Mouse (Mus musculus) ZHBTc4 (cell line): ENCODE data around the gene Spata2.

ENCODE experiments used
- DNase-seq: peaks from one replicate; pipeline ENCODE4 v3.0.0-alpha.2; 2011; ENCODE audit warnings: low read depth, low spot score

Gene Spata2

DNA sequence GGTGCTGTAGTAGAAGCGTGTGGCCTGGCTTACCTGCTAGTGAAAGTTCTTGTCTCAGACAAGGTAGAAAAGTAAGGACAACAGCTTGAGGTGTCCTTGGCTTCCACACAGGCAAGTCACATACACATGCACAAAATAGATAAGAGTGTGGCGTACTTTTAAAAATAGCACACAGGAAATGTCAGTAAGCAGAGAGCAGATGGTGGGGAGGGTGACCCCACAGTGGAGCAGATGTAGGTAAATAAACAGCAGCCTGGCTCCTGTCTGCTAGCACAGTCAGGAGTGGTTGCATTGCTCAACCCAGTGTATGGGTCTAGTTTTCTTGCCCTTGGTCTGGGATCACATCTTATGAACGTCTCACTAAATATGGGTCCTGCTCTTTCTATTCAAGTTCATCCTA, 17.8 kb upstream of the Spata2 start:
- DNase-seq: no peak

DNA sequence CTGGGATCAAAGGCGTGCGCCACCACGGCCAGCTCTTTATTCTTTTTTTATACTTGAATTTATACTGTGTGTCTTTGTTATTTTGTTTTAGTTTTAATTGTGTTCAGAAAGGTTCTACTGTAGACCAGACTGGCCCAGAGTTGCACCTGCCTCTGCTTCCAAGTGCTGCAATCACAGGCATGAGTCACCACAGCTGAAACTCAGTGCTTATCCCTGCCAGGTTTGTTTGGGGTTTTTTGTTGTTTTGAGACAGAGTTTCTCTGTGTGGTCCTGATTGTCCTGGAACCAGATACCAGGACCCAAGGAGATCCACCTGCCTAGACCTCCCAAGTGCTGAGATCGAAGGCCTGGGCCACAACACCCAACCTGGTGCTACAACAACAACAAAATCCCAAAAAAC, 15.9 kb upstream of the Spata2 start:
- no peak for DNase-seq

DNA sequence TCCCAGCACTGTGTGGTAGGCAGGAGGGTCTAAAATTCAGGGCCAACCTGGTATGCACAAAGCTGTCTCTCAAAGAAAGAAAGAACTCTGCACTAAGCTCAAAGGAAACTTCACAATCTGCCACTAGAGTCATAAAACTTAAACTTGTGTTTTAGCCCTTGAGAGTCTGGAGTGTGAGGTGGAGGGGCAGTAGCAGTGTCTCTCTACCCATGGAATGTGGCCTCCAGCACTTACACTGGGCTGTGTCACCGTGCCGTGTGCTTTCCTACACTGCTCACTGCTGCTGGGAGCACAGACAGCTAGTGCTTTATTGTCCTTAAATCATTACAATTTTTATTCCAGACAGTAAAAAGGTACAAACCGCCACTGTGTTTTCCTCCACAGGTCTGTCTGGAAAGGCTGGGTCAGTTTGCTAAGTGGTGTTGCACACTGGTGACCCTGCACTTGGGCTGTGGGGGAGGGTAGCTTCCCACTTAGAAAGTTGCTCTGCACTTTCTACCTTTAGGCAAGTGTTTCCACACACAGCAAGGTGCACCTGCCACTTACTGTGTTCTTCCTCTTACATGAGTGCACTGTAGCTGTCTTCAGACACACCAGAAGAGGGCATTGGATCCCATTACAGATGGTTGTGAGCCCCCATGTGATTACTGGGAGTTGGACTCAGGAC, 15.2 kb upstream of the Spata2 start:
- DNase-seq: no peak

DNA sequence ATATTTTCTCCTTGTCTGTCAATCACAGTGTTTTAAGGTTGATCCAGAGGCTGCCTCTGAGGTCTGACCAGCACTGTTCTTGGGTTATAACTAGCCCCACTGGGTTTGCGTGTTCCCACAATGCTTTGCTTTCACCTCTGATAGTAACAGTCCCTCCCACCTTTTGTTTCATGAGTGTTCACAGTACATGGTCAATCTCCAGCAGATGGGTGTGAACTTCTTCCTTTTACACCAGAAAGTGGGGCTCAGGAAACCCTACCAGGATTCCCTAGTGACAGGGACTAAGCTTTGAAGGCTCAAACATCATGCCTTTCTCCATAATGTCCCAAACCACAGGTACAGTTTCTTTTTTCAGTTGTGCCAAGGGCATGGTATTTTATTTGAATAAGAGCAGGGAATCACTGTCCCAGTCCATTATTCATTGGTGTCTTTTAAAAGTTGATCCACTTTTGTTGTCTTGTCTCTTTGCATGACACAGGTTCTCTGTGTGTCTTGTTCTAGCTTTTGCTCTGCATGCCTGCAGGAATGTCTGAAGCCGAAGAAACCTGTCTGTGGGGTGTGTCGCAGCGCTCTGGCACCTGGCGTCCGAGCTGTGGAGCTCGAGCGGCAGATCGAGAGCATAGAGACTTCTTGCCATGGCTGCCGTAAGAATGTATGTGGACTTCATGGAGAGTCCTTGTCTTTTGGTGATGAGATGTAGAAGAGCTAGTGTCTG, 14.0 kb upstream of the Spata2 start:
- peak; percentile 83 for DNase-seq

DNA sequence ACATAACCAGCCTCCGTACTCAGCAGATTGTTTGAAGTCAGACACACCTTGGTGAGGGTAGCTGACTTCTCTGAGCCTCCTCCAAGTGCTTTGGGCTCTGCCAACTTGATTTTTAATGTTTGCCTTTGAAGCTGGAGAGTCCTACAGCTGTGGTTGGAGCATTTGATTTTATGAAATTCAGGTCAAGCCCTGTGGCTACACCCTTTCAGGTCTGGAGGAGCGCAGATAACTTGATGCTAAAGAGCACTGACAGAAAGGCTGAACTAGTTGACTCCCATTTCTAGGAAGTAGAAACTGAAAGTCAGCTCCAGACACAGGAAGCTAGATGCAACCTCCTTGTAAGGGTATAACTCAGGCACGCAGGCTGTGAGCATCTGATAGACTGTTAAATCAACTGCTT, 12.4 kb upstream of the Spata2 start:
- DNase-seq: no peak

DNA sequence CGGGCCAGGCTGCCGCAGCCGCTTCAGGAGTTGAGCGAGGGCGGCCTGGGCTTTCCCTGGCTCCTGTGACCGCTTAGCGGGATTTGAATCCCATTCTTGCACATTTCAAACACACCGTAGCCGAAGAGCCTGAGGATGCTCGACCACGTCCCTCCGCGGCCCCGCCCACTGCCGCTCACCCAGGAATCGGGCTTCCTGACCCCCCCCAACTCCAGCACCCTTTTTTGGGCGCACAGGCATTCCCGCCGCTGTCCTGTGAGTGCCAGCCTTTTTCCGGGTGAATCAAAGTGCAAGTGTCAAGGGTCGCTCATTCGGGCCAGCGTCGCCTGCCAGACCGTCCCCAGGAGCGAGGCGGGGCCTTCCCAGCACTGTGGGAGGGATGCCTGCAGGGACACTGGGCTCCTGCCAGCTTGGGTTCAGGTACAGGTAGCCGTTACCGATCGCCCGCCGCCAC, 11.2 kb upstream of the Spata2 start:
- DNase-seq: peak; percentile 47

DNA sequence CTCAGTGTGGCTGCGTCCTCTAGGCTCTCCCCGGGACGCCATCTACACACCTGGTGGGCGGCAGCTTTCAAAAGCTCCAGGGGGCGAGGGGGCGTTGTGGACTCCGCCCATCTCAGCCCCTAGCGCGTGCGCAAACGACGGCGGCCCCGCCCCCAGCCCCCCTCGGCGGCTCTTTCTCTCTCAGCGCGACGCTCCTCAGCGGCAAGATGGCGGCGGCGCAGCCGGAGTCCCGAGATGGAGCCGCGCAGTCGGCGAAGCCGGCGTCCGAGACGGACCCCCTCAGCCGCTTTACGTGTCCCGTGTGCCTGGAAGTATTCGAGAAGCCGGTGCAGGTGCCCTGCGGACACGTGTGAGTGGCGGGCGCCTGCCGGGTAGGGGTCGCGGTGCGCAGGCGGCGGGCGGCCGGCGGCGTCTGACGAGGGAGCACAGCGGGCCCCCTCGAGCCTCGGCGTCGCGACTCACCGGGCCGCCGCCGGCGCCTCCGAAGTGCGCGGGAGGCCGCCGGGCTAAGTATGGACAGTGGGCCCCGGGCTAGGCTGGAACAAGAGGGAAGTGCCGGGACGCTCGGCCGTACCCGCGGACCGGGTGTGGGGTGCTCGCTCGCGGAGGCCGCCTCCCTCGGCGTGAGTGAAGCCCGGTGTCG, 10.7 kb upstream of the Spata2 start:
- peak; percentile 96 for DNase-seq

DNA sequence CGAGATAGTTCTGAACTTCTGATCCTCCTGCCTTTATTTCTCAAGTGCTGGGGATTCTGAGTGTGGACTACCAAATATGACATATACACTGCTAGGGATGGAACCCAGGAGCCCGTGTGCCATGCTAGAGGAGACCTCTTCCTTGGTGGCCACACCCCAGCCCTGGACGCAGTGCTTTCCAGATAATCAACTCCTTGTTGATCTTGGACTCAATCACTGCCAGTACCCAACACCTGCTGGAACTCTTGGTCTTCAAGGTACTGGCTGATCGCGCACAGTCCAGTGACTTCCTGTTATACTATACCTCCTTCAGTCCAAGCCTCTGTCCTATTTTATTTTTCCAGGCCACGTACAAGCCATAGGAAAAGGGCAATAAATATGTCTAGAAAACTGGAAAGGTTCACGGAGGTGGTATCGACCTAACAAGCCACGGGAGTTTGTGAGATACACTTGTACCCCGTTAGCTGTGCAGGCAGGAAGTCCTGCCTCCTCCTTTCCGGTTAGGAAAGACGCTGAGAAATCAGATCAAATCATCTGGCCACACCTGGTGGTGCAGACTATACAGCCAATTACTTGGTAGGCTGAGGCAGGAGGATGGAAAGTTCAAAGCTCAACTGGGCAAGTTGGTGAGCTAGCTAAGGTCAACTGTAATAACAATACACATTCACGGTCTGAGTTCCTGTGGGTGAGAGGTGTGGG, 10.0 kb upstream of the Spata2 start:
- no peak for DNase-seq

DNA sequence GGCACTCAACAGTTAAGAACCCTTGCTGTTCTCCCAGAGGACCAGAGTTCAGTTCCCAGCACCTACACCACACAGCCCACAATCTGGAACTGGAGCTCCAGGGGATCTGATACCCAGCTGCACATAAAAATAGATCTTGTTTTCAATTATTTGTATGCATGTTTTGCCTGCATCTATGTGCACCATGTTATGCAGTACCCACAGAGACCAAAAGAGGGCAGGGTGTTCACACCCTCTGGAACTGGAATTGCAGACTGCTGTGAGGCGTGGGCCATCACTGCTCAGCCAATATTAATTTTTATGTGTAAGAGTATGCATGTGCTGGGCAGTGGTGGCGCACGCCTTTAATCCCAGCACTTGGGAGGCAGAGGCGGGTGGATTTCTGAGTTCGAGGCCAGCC, 4.6 kb upstream of the Spata2 start:
- peak; percentile 58 for DNase-seq

DNA sequence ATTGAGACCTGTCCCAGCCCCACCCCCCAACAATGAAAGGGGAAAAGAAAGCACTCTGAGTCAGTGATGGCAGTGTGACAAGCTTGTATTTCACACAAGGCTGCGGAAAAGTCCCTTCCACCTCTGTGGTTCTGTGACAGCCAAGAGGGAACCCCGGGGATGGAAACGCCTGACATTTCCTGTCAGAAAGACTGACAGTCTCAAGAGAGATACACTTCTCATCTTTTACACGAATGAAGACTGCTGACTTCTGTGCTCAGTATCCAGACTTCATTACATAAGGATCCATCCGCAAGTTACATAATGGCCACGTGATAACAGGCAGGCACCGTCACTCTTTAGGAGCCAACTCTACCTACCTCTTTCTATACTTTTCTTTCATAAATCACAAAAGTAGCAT, 3.8 kb upstream of the Spata2 start:
- no peak for DNase-seq

DNA sequence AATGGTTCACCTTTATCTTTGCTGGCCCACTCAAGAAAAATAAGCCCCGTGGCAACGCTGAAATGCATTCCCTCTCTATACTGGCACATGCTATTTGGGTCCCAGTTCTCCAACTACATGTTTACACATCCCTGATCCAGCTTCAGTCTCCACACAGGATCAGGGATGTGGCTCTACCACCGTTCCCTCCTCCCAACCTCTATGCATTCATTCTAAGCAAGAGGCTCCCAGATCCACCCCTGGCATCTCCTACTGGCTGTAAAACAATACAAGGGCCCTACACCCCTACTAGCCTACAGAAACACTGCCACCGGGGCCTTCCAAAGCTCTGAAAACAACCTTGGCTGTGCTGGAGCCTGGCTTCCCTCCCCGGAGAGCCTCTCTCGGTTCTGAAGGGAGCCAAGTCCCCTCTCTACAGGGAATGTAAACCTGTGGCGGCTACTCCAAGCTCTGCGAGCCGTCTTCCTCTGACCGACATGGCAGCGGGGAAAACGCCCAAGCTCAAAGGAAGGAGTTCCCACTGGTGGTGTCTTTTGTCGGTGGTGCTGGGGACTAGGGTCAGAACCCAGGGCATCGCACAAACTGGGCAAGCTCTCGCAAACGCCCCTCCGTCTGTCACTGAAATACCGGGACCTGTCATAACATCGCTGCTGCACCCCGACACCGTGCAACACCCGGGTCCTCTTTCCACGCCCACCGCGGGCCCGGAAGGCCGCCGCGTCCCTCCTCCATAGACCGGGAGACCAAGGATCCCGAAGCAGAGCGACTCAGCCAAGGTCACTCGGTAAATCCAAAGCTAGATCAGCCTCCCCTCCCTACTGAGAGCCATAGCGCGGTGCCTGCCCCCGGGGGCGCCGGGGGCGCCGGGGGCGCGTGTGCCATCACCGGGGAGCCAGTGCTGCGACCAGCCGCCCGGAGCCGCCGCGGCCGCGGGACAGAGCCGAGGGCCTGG, 654 bp downstream of the Spata2 start, which contains the start of gene Rnf114:
Gene Rnf114, plus strand, starts transcription at position 889 of the 952 bp plus-strand sequence.
- DNase-seq: peak; percentile 53

DNA sequence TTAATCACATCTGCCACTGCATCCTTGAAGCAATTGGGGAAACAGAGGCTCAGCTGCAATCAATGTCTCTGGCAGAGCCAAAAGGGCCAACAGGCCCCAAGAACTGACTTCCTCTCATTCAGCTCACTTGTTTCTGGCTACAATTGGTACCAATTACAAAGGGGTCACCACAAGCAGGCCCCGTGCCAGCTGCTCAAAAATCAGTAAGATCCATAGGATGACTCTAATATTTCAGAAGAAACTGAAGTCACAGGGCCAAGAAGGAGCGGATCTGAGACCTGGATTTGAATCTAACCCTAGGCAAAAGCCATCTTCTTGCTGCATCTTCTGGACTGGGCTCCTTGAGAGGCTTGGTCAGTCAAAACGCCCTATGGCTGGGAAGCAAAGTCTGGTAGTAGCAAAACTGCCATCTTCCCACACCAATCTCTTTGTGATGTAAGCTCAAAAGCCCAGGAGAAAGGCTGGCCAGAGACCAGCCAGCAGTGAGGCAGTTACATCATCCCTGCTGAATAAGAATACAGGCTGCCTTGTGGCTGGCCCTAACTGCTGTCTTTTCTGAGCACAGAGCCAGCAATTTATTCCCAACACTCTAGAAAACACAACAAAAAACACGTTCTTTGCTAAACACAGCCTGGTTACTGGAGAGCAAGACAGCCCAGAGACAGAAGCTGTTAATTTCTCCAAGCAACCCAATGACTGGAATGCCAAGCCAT, 1.7 kb downstream of the Spata2 start:
- no peak for DNase-seq

DNA sequence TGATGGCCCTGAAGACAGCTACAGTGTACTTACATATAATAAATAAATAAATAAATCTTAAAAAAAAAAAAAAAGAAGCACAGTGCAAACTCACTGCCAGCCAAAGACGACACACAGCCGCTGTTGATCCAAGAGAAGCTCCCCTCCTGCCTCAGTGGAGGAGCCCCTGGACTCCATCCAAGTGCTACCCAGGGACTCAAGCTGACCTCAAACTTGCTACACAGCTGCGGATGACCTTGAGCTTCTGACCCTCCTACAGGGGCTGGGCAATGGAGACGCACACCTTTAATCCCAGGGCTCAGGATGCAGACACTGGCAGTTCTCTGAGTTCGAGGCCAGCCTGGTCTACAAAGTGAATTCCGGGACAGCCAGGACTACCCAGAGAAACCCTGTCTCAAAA, 4.7 kb downstream of the Spata2 start:
- DNase-seq: no peak

DNA sequence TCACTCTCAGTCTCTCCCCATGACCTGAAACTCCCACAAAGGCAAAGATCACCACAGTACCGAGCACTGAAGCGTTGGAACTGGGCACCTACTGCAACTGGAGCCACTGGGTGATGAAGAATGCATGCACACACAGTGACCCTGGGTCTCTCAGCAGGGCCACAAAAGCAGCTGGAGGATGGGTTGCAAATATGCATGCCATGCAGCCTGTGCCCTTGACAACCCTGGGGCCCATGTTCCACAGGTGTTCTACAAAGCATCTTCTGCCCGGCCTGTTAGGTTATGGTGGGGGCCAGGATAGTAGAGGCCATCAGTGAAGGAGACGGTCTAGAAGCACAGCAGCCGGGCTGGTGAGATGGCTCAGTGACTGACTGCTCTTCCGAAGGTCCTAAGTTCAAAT, 5.1 kb downstream of the Spata2 start:
- DNase-seq: no peak

DNA sequence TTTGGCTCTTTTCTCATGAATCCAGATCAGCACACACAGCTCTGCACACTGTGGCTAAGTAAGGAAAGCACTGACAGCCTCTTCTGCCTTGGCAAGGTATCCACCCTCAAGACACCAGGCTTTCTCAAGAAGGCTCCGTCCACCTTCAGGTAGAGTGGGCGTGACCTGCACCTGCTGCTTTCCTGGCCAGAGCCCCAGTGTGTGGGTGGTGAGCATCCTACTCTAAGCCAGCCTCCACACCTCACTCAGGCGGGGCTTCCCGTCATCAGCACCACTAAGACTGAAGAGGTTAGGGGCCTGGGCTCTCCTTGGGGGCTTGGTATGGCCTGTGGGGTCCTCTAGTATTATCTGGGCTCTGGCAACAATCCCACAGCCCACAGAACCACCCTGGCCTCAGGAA, 6.1 kb downstream of the Spata2 start:
- no peak for DNase-seq

DNA sequence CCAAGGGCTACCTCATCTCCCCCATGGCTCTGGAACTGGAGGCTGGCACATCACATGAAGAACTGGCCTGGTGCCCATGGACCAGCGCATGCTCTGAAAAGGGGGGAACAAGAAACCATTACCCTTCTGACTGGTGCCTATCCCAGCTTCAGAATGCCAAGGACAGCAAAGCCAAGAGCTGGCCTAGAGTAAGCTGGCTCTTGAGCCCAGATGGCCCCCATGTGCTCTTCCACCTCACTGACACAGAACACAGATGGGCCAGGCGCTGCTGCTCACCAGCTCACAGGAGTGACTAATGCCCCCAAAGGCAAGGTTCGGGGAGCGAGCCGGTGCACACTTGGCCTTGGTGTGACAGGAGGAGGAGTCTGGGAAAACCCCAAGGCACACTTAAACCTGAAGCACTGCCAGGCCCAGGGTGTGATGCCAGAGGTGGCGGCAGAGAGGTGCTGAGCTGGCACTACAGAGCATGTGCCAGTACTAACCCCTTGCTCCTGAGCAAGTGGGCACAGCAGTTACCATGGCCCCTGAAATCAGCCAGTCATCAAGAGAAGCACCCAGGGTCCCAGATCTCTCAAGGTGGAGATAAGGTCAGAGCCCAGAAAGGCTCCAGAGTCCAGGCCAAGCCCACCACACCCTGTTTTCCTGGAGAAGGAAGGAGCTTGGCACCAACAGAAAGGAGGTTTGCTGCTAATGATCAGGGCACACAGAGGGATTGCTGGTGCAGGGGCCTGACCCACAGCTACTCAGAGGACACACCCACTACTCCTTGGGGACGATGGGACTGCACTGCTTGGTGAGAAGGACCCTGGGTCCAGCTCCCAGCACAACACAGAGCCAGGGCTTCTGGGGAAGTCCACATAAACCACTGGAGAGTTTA, 6.9 kb downstream of the Spata2 start:
- DNase-seq: no peak

DNA sequence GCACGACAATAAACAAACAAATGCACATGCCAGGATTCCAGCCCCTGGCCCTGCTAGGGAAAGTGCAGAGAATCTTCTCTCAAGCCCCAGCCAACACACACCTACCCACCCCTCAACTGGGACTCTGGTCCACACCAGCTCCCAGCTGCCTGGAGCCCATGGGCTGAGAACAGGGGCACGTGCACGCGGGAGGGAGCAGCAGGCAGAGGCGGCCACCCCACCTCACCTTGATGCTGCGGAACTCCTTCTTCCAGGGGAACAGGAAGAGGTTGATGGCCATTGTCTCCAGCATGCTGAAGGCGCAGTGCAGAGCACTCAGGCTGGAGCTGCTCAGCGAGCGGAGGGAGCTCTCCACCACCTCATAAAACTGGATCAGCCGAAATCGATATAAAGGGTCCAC, 7.8 kb downstream of the Spata2 start:
- no peak for DNase-seq

DNA sequence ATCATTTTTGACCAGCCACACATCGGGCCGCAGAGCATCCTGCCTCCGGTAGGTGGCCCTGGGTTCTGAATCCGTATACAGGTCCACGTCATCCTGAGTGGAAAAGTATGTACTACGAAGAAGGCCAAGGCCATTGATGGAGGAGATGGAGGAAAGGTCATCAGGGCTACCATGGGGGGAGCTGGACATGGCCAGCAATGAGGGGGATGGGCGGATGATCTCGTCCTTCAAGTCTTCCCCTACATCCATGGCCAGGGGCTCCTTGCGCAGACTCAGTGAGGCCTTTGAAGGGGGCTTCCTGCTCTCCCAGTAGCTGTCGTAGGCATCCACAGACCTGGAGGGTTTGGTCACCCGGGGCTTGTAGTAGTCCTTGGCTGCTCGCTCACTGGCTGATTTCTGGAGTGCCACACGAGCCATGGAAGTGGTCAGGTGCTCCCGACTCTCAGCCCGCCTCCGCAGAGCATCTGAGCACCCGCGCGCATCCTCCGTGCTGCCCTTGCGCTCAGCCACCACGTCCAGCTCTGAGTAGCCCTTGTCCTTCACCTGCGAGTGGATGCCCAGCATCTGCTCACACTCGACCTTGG, 8.8 kb downstream of the Spata2 start:
- DNase-seq: no peak
